Mouse (Mus musculus) embryo, embryonic 11.5 days (tissue): ENCODE measurements at regions not wholly inside any gene's neighbourhood (a gene's known extent, or its start where the extent isn't known, plus 50 kb on each side); places are given as distances from the start of the nearest gene placed in this dataset.

ENCODE experiments used
- DNase-seq: peaks from one replicate; pipeline ENCODE4 v3.0.0-alpha.2; 2012; ENCODE audit warnings: low read depth, low spot score

DNA sequence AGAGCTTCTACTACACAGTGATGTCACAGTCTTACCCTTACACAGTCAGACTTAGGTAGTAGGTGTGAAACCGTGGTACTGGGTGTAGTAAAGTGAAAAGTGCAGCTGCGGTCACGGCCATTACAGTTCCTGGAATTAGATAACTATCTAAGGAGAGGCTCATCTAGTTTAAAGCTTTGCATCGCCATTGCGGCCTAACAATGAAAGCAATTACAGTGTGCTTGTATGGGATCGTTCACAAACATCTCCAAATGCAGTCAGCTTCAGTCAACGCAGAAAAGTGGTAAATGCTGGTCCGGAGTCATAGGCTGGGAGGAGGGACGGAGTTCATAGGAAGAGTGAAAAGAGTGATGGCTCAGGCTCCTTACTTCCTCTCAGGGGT lies 106.0 kb upstream of the Col1a2 start:
- no peak for DNase-seq

- DNase-seq: no peak
These were observed 99.3 kb upstream of the Col1a2 start for GRCm38 (mm10) chr6:4405301-4405700.

DNA sequence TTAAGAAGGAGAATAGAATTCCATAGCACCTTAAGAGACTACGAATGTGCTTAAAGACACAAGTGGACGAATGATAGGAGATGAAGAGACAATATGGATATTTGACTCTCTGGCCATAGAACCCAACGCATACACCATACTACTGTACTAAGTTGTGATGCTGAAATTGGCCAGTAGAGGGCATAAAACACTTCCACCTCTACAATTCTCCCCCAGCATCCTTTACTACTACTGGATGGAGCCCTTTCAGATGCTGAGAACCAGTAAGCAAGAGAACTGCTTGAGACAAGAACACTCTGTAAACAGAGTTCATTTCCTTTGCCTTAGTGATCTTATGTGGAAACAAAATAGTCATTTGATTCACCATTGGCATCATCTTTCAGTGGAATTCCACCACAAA lies 96.9 kb upstream of the Col1a2 start:
- DNase-seq: peak; percentile 37

DNA sequence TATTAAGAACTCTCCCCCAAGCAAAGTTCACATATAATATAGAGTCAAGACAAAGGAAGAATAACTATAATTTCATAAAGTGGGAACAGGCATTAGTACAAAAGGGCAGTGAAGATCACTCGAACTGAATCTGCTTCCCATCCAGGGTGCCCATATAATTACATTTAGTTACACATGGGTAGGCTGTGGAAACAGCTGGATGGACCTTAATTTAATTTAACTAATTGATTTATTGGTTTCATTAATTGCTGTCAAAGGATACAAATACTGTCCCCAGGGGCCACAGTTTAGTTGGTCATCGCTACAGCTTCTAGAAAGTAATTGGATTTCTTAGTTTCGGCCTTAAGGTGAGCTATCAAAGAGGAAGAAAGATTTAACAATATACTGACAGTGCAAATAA lies 91.4 kb upstream of the Col1a2 start:
- no peak for DNase-seq

GRCm38 (mm10) chr6:4414166-4414565 lies 90.4 kb upstream of the Col1a2 start:
- DNase-seq: peak; percentile 29

GRCm38 (mm10) chr6:4415206-4415605 lies 89.4 kb upstream of the Col1a2 start:
- no peak for DNase-seq

GRCm38 (mm10) chr6:4417247-4417709 lies 87.3 kb upstream of the Col1a2 start:
- DNase-seq: peak; percentile 34

- DNase-seq: no peak
These were observed 86.2 kb upstream of the Col1a2 start for GRCm38 (mm10) chr6:4418376-4418775.

- no peak for DNase-seq
These were observed 85.7 kb upstream of the Col1a2 start for GRCm38 (mm10) chr6:4418941-4419351.

DNA sequence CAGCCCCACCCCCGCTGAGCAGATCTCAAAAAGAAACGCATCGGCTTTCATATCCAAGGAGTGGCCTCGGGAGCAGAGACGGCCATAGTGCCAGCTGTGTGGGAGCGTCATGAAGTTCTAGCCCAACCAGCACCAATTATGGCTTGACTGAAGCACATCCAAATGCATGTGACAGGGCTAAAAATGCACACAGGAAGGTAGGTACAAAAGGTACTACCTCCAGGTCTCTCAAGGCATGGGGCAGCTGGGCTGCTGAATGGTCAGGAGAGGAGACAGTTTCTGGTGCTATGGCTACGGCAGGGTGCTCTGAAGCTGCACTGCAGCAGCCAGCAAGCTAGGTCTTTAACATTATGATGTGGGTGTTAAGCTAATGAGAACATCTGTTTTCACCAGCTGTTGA lies 83.1 kb upstream of the Col1a2 start:
- no peak for DNase-seq

- no peak for DNase-seq
These were observed 77.5 kb upstream of the Col1a2 start for GRCm38 (mm10) chr6:4427122-4427521.

DNA sequence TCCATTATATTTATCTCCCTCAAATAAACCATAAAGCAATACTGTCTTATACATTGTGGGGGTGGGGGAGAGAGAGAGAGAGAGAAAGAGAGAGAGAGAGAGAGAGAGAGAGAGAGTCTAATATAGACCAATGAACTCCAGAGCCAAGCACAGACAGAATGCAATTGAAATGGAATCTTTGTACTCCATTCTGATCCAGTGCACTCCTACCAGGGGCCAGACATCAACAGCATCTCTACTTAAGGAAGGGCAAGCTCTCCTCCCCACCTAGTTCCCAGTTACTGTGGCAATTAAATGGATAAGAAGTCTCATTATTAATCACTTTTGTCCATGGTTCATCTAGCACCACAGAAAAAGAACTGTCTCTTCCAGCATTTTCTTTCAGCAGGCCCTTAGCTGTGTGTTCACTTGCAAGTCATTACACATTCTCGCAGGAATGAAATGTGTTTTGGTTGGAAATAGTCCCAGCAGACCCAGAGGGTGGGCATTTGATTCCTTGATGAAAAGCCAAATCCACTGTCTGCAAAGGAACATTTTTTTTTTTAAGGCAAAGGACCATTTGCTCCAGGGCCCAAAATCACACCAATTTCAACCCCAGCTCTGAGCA lies 73.8 kb upstream of the Col1a2 start:
- DNase-seq: no peak

DNA sequence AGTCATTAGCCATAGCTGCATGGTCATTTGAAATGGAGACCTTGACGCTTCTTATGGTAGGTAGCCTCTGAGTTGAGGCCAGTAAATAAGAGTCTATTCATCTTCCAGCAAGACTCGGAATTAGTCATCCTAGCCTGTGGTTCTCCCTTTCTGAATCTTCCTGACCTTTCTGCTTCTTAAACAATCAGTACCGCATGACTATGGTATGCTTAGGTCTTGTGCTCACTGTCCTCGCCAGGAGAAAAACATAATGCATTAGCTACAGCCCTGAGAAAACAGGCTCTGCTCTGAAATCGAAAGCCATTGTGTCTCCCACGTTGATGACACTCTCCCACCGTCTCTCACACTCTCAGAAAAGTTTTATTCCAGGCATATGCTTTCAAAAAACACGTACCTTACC lies 72.4 kb upstream of the Col1a2 start:
- no peak for DNase-seq

GRCm38 (mm10) chr6:4436439-4436838 lies 68.2 kb upstream of the Col1a2 start:
- DNase-seq: no peak

DNA sequence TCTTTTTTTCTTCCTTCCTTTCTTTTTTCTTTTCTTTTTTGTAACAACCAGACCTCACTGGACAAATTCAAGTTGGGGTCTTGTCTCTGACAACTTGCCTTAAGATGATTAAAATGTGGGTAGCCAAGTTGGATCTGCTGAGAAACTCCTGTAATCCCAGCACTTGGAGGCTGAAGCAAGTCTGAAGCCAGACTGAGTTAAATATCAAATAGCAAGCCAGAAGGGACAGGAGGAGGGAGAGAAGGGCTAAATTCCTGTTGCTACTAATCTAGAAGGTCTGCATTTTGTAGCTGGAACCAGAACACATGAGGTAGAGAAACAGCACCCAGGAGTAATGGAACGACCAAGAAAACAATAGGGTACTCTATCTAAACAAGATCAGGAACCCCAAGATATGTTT lies 67.7 kb upstream of the Col1a2 start:
- no peak for DNase-seq

- DNase-seq: no peak
These were observed 62.9 kb upstream of the Col1a2 start for GRCm38 (mm10) chr6:4441618-4442167.

DNA sequence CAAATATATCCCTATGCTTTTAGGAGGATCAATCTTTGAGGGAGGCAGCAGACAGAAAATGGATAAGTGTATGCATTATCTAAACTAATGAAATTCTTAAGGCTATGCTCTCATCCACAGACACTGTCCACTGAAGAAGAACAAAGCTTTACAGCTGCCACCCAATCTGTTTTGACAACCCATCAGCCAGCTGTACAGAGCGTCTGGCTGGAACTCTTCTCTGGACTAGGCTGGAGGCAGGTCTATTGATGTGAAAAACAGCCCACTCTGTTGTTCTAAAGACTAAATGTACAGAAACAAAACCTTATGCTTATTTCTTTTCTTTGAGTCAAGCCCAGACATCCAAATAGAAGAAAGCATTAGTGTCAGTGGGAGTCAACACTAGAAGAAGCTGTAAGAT lies 58.7 kb upstream of the Col1a2 start:
- no peak for DNase-seq

DNA sequence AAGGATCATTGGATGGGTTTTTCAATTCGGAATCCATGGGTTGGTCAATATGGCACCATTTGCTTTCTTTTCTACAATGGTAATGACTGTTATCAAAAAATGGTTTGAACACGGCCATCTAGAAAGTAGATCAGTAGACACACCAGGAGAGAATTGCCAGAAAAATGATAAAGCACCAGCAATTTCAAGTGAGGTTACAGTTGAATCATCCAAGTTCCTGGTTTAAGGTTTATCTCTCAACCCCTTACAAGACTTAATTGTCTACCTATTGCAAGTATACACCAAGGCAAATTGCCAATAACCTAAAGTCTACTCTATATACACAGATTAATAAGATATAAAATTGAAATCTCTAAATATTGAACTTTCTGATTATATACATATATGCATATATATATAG lies 53.4 kb upstream of the Col1a2 start:
- DNase-seq: no peak
